Mouse (Mus musculus) hindbrain, embryonic 12.5 days (tissue): ENCODE data around the gene Vdac2. TPM values are rescaled to one million over a fixed set of nuclear protein-coding genes. Genes with fewer than 3 reads are reported as not detected.

Experiments used
- ATAC-seq: fragments of 200-750 bp; cut with Nextera tagmentation; 2 replicates; pipeline ENCODE4 v1.8.0; 2017; ENCODE audit warnings: moderate TSS enrichment; ENCODE audit not compliant: low FRiP score
- H3K27ac ChIP-seq: fragments of 300-500 bp; sonication (generic); 2 replicates; pipeline ENCODE4 v1.5.1; 2016; ENCODE audit warnings: mild to moderate bottlenecking
- H3K27me3 ChIP-seq: fragments of 300-500 bp; sonication (generic); 2 replicates; pipeline ENCODE4 v1.6.1; 2016; ENCODE audit warnings: mild to moderate bottlenecking
- H3K36me3 ChIP-seq: fragments of 300-500 bp; sonication (generic); 2 replicates; pipeline ENCODE4 v1.6.1; 2016; ENCODE audit warnings: mild to moderate bottlenecking
- H3K4me1 ChIP-seq: fragments of 300-500 bp; sonication (generic); 2 replicates; pipeline ENCODE4 v1.6.1; 2016
- H3K4me2 ChIP-seq: fragments of 300-500 bp; sonication (generic); replicated peaks from 2 replicates; pipeline ENCODE4 v1.6.1; 2016; ENCODE audit warnings: mild to moderate bottlenecking
- H3K4me3 ChIP-seq: fragments of 300-500 bp; sonication (generic); 2 replicates; pipeline ENCODE4 v1.5.1; 2016; ENCODE audit warnings: mild to moderate bottlenecking
- H3K9ac ChIP-seq: fragments of 300-500 bp; sonication (generic); 2 replicates; pipeline ENCODE4 v1.6.1; 2016; ENCODE audit warnings: mild to moderate bottlenecking, moderate library complexity
- H3K9me3 ChIP-seq: fragments of 300-500 bp; sonication (generic); replicated peaks from 2 replicates; pipeline ENCODE4 v1.6.1; 2016; ENCODE audit warnings: mild to moderate bottlenecking
- WGBS: fragments of 180-500 bp; shearing (Covaris S2); methylation state at CpG from one replicate; pipeline ENCODE4 v1.1.7; 2016; 5-methylcytosine and 5-hydroxymethylcytosine counted together
- polyA plus RNA-seq: library from polyadenylated mRNA; unstranded; fragments of >200 nt; fragmentation: Nextera tagmentation; extraction: Ambion mirVana; gene quantifications from 2 replicates; pipeline ENCODE4 v1.2.1, GENCODE M21; 2016

Gene Vdac2
- polyA plus RNA-seq = 245 and 257 TPM in 2 replicates

DNA sequence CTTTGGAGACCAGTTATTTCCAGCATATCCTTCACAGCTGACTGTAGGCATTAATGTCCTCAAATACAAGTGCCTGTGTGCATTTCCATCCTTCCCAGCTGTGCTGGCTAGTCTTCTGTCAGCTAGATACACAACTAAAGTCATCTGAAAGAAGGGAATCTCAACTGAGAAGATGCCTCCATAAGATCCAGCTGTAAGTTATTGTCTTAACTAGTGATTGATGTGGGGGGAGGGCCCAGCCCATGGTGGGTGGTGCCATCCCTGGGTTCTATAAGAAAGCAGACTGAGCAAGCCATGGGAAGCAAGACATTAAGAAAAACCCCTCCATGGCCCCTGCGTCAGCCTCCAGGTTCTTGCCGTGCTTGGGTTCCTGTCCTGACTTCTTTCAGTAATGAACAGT, at the start of gene Vdac2:
Gene Vdac2, plus strand, starts transcription at position 301 of the 400 bp plus-strand sequence.
- Histone ChIP-seq H3K9me3 (no peaks in the 10 kb centered on the region), H3K4me3 (no peak within 1 kb of the TSS), H3K4me2 (no peak within 1 kb of the TSS), H3K36me3 (no peaks in the 10 kb centered on the region), H3K4me1 (peaks cover 4% of the 10 kb centered on the region), H3K9ac (no peak within 1 kb of the TSS), H3K27me3 (no peaks in the 10 kb centered on the region), H3K27ac (no peak within 1 kb of the TSS)
- ATAC-seq = no peak
- 88% methylated on average over 2 of the region's 2 CpGs for WGBS

DNA sequence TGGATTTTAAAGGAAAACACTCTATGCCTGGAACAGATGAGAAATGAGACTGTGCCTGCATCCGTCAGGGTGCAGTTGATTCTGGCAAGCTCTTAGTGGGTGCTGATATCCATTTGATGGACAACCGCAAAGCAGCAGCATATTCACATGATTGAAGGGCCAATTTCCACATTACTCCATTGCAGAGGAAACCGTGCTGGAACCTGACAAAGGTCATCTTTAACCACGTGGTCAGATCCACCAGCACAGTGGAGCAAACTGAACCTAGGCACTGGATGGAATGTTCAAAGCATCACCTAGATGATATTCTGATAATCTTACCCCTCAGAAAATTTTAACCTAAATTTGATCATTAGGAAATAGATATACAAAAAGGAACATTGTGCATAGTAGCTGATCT, 48.8 kb upstream of the Vdac2 start:
- H3K27ac ChIP-seq = no peak overlapping the region
- 90% methylated on average over 4 of the region's 4 CpGs for WGBS
- no peaks in the 10 kb centered on the region for H3K4me1 ChIP-seq
- no peak overlapping the region for H3K9ac ChIP-seq
- no peaks in the 10 kb centered on the region for H3K9me3 ChIP-seq
- H3K27me3 ChIP-seq = no peaks in the 10 kb centered on the region
- no peak overlapping the region for H3K4me2 ChIP-seq
- peaks cover 30% of the 10 kb centered on the region for H3K36me3 ChIP-seq
- no peak overlapping the region for H3K4me3 ChIP-seq
- no peak for ATAC-seq

DNA sequence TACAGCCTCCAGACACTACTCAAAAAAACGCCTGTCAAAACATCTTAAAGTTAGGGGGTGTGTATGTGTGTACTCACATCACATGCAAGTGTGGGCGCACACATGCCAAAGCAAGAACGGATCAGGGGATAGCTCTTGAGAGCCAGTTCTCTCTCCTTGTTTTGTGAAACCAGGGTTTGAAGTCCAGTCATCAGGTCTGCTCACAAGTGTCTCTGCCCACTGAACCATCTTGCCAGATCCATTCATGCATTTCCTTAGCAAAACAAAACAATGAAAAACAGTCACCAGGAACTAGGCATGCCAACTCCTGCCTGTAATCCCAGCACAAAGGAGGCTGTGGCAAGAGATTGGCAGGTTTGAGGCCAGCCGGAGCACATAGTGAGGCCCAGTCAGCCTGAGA, 38.5 kb upstream of the Vdac2 start:
- no peak for ATAC-seq
- Histone ChIP-seq H3K9ac (no peak overlapping the region), H3K36me3 (peaks cover 32% of the 10 kb centered on the region; the same call in 1 of the 2 replicates), H3K4me1 (no peaks in the 10 kb centered on the region), H3K9me3 (no peaks in the 10 kb centered on the region), H3K27ac (no peak overlapping the region), H3K27me3 (no peaks in the 10 kb centered on the region), H3K4me2 (no peak overlapping the region), H3K4me3 (no peak overlapping the region)
- WGBS = 85% methylated on average over 4 of the region's 4 CpGs

DNA sequence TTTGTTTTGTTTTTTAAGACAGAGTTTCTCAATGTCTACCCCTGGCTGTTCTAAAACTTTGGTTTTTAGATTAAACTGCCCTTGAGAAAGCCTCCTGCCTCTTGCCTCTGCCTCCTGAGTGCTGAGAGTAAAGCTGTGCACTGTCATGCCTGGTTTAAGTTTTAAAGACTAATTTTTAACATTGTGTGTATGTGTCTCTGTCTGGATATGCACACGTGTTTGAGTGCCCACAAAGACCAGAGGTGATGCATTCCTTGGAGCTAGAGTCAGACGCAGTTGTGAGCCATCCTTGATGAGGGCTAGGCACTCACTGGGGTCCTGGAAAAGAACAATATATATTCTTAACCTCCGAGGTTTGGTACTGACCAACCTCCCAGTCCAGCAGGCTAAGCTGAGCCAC, 37.7 kb upstream of the Vdac2 start:
- Histone ChIP-seq H3K4me2 (no peak overlapping the region), H3K4me1 (no peaks in the 10 kb centered on the region), H3K9me3 (no peaks in the 10 kb centered on the region), H3K27ac (no peak overlapping the region), H3K9ac (no peak overlapping the region), H3K4me3 (no peak overlapping the region), H3K27me3 (no peaks in the 10 kb centered on the region), H3K36me3 (peaks cover 33% of the 10 kb centered on the region; the same call in 1 of the 2 replicates)
- WGBS = 83% methylated on average over 3 of the region's 3 CpGs
- ATAC-seq = no peak

DNA sequence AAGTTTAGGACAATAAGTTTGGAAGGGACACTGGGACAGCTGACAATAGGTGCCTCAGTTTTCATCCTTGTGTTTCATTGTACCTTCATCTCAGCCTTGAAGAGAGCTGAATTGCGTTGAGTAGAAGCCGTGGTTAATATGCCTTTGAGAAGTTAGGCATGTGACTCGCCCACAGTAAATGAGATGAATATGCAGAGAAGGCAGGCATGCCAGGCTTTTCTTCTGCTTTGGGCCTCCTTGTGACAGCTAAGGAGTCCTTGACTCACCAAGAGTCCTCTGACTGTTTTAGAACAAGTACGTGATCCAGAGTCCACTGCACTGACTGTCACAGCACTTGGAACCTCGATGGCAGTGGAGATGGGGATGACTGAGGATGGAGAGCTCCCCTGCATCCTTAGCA, 36.9 kb upstream of the Vdac2 start:
- peaks cover 39% of the 10 kb centered on the region; the same call in 1 of the 2 replicates for H3K36me3 ChIP-seq
- no peak overlapping the region for H3K4me3 ChIP-seq
- H3K27ac ChIP-seq = no peak overlapping the region
- no peak overlapping the region for H3K9ac ChIP-seq
- H3K27me3 ChIP-seq = no peaks in the 10 kb centered on the region
- 92% methylated on average over 5 of the region's 5 CpGs for WGBS
- no peak for ATAC-seq
- no peaks in the 10 kb centered on the region for H3K4me1 ChIP-seq
- H3K9me3 ChIP-seq = no peaks in the 10 kb centered on the region
- no peak overlapping the region for H3K4me2 ChIP-seq

DNA sequence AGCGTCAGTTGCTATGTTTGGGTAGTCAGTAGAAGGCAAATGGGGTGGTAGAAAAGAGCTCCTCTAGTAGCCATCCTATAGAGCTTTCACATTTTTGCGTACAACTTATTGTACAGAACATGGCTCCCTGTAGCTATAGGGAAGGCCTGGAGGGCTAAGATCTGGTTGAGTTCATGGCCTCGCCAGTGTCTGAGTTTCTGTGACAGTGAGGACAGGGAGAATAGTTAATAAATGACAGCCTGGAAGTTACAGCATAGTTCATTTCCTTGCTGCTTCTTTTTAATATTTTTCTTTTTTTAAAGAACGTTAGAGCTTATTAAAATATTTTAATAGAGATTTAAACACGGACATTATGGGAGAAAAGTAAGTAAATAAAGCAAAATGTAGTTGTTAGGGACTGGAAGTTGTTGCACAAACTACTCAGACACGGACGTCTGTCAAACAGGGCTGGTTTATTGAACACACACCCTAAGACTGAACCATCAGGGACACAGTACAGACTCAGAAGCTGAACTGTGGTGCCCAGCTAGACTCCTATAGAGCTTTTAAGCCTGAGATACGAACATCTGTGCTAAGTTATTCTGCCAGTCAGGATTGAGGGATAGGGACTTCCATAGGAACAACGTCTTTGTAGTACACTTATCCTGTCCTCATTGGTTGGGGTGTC, 34.3 kb upstream of the Vdac2 start:
- H3K27ac ChIP-seq = no peak overlapping the region
- H3K9ac ChIP-seq = no peak overlapping the region
- no peaks in the 10 kb centered on the region for H3K4me1 ChIP-seq
- H3K27me3 ChIP-seq = no peaks in the 10 kb centered on the region
- 90% methylated on average over 9 of the region's 9 CpGs for WGBS
- peaks cover 30% of the 10 kb centered on the region; the same call in 1 of the 2 replicates for H3K36me3 ChIP-seq
- H3K9me3 ChIP-seq = no peaks in the 10 kb centered on the region
- ATAC-seq = no peak
- no peak overlapping the region for H3K4me3 ChIP-seq
- H3K4me2 ChIP-seq = no peak overlapping the region

DNA sequence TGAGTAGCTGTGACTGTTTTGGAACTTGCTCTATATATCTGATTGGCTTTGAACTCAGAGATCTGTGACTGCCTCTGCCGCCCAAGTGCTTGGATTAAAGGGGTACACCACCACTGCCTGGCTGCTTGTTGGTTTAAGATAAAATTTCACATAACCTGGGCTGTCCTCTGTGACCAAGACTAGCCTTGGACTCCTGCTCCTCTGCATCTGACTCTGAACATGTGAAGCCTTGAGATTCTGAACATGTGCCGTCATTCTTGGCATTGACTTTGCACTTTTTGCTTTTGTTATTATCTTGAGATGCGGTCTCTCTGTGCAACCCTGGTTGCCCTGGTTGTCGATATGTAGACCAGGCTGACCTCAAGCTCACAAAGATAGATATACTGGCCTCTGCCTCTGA, 33.3 kb upstream of the Vdac2 start:
- Histone ChIP-seq H3K9ac (no peak overlapping the region), H3K27ac (no peak overlapping the region), H3K4me3 (no peak overlapping the region), H3K27me3 (no peaks in the 10 kb centered on the region), H3K36me3 (peaks cover 25% of the 10 kb centered on the region; the same call in 1 of the 2 replicates), H3K9me3 (no peaks in the 10 kb centered on the region), H3K4me1 (no peaks in the 10 kb centered on the region), H3K4me2 (no peak overlapping the region)
- no peak for ATAC-seq
- WGBS = 94% methylated on average over 4 of the region's 4 CpGs

DNA sequence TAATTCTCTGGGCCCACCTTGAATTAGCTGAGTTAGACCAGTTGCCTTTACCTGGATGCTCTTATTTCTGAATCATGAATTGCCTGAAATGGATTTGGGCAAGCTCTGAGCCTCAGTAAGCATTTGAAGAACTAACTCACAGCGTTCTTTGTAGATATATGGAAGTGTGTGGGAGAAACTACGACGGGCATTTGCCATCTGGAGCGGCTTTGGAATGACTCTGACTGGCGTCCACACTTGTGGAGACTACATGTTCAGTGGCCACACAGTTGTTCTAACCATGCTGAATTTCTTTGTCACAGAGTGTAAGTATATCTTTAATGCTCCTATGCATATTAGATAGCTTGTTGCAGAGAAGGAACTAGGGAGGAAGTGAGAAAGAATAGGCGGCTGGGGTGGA, 32.8 kb upstream of the Vdac2 start:
- ATAC-seq = no peak
- no peaks in the 10 kb centered on the region for H3K9me3 ChIP-seq
- H3K27me3 ChIP-seq = no peaks in the 10 kb centered on the region
- H3K36me3 ChIP-seq = peaks cover 24% of the 10 kb centered on the region; the same call in 1 of the 2 replicates
- no peak overlapping the region for H3K4me2 ChIP-seq
- no peaks in the 10 kb centered on the region for H3K4me1 ChIP-seq
- H3K4me3 ChIP-seq = no peak overlapping the region
- H3K9ac ChIP-seq = no peak overlapping the region
- WGBS = 97% methylated on average over 6 of the region's 6 CpGs
- no peak overlapping the region for H3K27ac ChIP-seq

DNA sequence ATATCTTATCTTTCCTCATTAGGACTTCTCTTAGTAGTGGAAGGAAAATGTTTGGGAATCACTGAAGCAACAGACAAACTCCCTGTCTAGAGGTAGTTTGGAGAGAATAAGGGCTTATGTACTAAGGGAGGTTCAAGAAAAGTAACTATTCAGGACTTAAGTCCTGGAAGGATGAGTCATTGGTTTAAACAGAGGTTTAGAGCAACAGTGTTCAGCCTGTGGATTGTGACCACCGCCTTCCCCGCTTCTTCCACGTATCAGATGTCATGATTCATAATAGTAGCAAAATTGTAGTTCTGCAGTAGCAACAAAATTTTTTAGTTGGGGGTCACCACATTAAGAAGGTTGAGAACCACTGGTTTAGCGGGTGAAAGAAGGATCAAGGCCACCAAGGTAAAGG, 24.4 kb upstream of the Vdac2 start:
- Histone ChIP-seq H3K27ac (no peak overlapping the region), H3K4me2 (no peak overlapping the region), H3K9me3 (no peaks in the 10 kb centered on the region), H3K4me3 (no peak overlapping the region), H3K9ac (no peak overlapping the region), H3K4me1 (no peaks in the 10 kb centered on the region), H3K27me3 (no peaks in the 10 kb centered on the region), H3K36me3 (peaks cover 9% of the 10 kb centered on the region; the same call in 1 of the 2 replicates)
- WGBS = 96% methylated on average over 4 of the region's 4 CpGs
- no peak for ATAC-seq

DNA sequence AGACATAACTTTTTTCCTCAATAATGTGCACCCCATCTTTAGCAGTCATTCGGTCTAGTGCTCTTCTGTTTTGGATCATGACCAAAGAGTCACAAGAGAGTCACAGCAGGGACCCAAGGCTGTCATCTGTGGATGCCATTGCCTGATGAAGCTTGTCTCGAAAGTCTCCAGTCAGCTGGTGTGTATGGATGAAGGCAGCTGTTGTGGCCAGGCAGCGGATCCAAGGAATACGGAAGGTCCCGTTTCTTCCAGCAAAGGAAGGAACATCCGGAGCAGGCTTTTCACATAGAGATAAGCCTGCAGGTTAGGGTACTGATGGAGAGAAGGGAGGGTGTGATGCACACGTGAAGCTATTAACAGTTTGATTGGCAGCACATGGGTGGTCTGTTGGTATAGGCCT, 23.4 kb upstream of the Vdac2 start:
- no peak overlapping the region for H3K9ac ChIP-seq

DNA sequence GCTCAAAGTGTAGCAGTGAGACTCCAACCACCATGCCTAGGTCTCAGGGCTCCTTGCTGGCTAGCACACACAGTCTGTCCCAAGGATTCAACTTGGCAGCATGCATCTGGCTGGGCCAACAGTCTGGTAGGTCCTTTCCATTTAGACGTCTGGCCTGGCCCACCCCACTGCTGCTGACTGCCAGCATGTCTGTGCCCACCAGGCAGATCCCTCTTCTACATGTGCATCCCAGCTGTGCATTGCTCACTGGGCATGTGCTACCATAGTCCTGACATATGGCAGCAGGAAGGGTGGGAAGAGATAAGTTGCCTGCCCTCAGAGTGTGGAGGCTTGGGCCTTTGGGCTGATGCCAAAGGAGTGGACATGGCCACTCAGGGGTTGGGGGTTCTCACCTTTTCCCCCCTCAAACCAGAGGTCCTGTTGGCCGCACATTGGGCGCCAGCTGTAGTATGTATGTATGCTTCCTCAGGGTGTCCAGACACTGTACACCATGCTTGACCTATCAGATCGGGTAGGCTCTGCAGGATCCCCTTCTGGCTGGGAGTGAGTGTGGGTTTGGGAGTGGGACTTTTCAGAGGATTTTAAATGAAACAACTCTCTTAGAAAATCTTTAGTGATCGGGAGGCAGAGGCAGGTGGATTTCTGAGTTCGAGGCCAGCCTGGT, 22.4 kb upstream of the Vdac2 start:
- 96% methylated on average over 6 of the region's 6 CpGs for WGBS
- ATAC-seq = no peak
- peaks cover 9% of the 10 kb centered on the region; the same call in 1 of the 2 replicates for H3K36me3 ChIP-seq
- no peak overlapping the region for H3K4me3 ChIP-seq
- no peak overlapping the region for H3K27ac ChIP-seq
- H3K4me1 ChIP-seq = no peaks in the 10 kb centered on the region
- no peak overlapping the region for H3K4me2 ChIP-seq
- no peak overlapping the region for H3K9ac ChIP-seq
- H3K9me3 ChIP-seq = no peaks in the 10 kb centered on the region
- H3K27me3 ChIP-seq = no peaks in the 10 kb centered on the region

More for the DNA sequence above, 23.4 kb upstream of the Vdac2 start:
- H3K36me3 ChIP-seq = peaks cover 9% of the 10 kb centered on the region; the same call in 1 of the 2 replicates
- WGBS = 80% methylated on average over 7 of the region's 7 CpGs
- H3K4me1 ChIP-seq = no peaks in the 10 kb centered on the region
- no peak overlapping the region for H3K27ac ChIP-seq
- H3K4me2 ChIP-seq = no peak overlapping the region
- no peaks in the 10 kb centered on the region for H3K9me3 ChIP-seq
- no peak for ATAC-seq
- no peak overlapping the region for H3K4me3 ChIP-seq
- no peaks in the 10 kb centered on the region for H3K27me3 ChIP-seq

DNA sequence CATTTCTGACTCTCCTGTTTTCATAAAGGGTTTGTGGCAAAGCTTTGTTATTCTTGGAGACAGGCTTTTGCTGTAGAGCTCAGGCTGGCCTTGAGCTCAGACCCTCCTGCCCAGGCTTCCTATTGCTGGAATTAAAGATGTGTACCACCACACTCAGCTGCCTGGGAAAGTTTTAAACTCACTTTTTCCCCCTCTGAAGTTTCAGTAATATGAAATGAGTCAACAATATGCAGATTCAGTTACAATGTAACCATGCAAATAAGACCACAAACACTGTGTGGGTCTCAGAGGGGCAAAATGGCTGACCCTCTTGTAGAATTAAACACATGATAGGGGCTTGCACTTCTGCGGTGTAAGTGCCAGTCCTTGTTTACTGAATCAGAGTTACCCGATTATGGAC, 18.8 kb upstream of the Vdac2 start:
- 84% methylated on average over 2 of the region's 2 CpGs for WGBS

More for the DNA sequence above, 18.8 kb upstream of the Vdac2 start:
- no peak overlapping the region for H3K27ac ChIP-seq
- H3K27me3 ChIP-seq = no peaks in the 10 kb centered on the region
- no peak overlapping the region for H3K4me2 ChIP-seq
- H3K4me3 ChIP-seq = no peak overlapping the region
- H3K9ac ChIP-seq = no peak overlapping the region
- ATAC-seq = no peak
- H3K9me3 ChIP-seq = no peaks in the 10 kb centered on the region
- no peaks in the 10 kb centered on the region for H3K4me1 ChIP-seq
- no peaks in the 10 kb centered on the region for H3K36me3 ChIP-seq
